Mouse (Mus musculus) T-cell, adult 2 months (primary cell): Measurements from ENCODE around the gene Gdf7.

Experiments
- DNase-seq: peaks from one replicate; pipeline ENCODE4 v3.0.0; 2022; ENCODE audit warnings: low spot score

Gdf7 gene

DNA sequence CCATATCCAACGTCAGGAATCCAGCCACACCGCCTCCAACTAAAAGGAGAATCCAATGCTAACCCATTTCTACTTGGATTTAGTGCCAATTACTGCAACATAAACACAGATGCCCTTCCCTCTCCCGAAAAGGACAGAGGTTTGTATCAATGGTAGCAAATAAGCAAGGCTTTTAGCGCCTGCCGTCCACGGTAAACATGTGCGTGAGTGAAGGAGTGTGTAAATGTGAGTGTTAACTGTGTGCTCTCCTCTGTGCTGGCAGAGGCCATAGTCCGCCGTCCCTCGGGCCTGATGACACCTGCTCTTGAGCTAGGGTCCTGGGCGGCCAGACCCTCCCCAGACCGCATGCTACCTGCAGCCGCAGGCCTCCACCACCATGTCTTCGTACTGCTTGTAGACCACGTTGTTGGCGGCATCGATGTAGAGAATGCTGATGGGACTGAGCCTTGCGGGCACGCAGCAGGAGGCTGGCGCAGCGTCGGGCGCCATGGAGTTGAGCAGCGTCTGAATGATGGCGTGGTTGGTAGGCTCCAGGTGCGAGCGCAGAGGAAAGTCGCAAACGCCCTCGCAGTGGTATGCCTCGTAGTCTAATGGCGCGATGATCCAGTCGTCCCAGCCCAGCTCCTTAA is 4.1 kb downstream of the Gdf7 start:
- DNase-seq: no peak

DNA sequence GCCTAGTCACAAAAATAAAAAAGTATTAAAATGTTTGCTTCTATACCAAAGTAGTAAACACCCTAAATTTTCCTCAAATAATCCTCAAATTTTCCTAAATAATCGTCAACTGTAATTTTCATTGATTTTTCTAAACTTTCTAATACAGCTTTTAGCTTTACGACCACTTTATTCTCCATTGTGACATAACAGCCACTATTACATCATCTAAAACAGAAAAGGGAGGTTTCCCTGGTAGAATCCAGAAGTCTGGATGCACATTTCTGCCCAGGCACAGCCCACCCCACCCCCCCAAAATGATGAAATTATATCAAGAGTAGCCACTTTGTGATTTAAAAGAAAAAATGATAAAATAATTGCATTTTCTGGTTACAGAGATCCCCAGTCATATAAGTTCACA is 5.6 kb downstream of the Gdf7 start:
- no peak for DNase-seq

DNA sequence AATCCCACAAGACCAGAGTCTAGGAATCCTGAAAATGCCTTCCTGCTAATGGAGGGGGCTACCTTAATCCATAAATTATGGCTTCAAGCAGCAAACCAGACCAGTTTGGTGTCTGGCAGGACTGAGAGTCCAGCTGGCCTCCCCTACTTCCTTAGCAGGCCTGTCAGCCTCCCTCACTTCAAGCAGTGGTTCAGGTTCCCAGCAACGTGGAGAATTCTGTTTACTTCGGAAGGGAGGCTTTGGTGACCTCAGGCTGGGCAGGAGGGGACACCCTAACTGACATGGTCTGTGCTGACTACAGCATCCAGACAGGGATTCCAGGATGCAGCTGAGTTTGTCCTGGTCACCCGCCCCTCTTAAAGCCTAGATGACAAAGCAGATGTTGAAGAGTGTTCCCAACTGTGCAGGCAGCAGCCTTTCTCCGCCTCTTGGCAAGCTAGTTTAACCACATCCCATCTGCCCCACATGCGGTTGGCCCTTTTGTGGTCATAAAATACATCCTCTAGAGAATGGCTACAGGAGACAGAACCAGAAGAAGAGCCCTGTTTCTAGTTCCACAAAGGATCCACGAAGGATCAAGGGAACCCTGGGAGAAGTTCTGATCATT is 6.3 kb downstream of the Gdf7 start:
- no peak for DNase-seq

DNA sequence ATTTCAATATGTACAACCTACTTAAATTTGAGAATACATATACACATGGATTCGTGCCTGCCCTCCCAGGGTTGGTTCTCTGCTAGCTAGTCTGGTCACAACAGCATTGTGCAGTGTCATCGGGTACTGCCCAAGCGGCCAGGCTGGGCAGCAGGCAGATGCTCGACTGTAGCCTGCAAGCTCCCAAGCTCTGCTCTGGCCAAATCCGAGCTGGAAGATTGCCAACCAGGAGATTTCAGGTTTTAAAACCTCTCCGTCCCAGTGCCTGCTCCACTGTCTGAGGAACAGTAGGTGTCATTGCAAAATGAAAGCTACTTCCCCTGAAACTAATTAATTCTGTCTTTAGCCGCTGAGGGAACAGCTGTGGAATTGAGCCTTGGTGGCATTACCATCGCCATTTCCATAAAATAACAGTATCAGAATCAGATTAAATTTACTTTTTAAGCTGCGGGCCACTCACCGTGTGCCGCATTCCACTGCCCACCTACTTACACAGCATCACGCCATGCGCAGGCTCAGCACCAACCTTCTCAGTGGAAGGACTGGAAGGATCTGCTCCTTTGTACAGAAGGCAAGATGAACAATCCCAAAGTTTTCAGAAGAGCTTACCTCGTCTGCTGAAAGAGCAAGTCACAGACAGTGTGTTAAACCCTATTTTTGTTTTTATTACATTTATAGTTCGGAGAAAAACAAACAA is 10.4 kb downstream of the Gdf7 start:
- no peak for DNase-seq

DNA sequence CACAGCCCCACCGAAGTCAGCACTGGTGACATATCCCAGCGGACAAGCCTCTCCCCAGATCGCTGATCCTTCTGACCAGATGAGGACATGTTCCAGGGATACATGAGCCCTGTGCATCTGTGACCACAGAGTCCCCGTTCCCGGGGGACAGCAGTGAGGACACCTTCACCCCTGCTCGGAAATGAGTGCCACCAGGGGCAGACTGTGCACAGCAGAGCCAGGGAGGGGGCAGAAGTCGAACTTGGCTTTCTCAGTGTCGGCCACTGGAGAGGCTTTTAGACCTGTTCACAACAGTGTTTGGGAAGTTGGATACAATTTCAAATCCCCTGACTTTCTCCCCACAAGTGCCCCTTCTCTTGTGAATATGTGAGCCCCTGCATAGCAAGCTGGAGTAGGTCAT is 12.3 kb downstream of the Gdf7 start:
- no peak for DNase-seq

DNA sequence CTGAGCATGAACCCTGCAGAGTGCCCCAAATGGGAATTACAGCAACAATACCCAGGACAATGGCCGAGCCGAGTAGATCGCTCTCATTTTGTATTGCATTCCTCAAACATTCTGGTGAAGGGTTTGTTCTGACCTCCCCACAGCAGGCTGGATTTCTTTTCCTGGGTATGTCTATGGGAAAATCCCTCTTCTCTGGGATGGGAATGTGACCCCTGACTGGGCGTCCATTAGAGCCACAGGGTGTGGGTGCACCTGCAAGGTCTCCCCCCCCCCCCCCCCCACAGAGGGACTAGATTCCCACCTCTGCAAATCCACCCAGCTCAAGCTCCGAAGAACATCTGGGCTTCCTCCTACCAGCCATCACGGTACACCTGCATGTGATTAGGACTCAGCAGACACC is 12.7 kb downstream of the Gdf7 start:
- no peak for DNase-seq

DNA sequence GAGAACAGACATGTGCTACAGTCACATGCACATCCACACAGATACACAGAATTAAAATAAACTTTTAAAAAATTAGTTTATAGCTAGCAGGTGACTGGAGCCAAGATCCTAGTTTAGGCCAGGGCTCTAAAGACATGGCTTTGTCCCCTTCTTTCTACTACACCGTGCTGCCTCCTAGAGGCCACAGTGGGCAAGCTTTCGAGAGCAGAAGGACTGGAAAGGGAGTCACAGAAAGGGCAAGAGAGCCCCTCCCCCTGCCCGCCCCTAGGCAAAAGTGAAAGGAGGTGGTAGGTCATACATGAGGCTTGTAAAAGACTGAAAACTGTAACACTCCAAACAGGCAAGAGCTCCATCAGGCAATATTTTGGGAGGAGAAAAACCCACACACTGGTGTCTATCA is 13.8 kb downstream of the Gdf7 start:
- DNase-seq: no peak

DNA sequence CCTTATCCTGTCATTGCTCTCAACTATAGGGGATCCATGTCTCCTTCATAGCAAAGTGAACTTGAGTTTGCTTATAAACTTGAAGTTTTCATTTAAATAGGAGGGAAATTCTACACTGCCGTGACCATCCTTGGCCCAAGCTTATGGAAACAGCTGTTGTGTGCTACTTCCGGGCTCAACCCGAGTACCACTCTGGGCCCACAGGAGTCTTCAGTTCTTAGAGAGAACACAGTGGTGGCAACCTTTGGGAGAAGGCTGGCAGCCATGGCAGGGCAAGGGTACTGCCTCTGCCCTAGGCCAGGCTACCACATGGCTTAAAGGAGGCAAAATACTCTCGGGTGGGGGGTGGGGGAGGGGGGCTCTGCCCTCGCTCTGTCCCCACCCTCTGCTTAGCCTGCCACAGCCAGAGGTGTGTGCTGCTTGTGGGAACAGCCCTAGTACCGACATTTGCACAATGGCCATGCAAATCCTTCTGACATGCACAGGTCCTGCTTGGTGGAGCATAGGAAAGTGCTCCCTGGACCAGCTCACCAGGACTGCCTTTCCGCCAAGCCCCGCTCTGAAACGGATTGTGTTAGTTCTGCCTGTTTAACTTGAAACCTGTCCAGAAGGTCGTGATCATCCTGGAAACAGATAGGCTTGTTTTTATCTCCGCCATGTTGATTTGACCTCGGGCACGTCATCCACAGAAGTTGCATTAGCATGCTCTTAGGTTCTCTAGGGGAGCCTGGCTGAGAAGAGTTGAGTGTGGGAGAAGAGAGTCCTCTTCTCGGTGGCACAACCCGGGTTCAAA is 20.3 kb downstream of the Gdf7 start:
- no peak for DNase-seq

DNA sequence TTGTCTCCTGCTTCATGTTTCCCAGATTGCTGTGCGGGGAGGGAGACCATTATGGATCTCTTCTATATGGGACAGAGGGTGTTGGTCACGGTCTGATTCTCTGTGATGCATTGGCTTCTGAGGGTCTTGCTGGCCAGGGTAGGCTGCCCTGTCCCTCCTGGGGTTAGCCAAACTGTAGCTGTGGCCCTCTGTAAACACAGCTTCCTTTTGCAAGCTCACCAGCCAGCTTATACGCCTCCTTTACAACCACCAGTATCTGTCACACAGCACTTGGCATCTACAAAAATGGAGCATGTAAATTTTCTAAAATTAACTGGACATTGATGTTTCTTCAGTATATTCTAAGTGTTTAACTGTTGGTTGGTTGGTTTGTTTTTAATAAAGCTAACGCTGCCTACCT is 26.3 kb downstream of the Gdf7 start:
- DNase-seq: no peak

DNA sequence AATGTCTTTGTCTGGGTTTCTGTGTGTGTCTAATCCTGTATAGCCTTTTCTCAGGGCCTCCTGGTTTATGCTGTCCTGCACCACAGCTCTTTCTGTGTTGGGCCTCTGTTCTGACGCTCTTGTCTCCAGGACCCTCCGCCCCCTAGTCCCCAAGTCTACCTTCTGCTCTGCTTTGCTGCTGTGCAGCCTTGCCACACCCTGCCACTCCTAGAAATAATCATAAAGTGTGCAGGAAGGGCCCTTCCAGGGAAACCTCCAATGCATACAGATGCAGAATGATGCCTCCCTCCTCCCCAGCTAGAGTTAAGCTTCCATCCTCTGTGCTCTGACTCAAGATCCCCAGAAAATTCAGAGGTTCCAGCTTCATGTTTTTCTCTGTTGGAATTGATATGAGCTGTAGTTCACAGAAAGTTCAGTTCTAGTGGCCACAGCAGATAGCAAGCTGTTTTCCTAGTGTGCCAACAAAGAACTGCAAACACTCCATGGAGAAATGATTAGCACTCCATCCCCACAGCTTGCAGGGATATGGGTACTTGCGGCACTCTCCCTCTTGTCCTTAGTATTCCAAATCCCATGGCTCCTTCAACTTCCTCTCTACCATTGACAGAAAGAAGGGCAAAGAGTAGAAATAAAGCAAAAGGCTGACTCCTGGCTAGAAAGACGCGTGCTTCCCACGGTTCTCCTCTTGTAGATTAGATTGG is 28.1 kb downstream of the Gdf7 start:
- DNase-seq: no peak

DNA sequence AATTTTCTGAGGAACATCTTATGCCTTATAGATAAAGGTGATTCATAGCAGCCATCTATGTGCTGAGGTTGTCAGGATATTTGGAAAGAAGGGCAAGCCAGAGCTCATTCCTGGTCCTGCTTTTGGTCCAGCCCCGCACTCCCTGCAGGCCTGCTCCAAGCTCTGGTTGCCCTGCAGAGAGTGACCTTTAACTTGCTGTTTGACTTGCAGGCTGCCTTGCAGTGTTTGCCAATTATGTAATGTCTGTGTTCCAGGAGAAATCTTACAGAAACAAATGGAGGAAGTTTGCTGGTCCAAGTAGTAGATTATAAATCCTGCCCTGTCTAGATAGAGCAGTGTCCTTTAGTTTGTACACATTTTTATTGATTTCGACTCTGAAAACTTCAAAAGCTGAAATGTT is 30.3 kb downstream of the Gdf7 start:
- DNase-seq: no peak

DNA sequence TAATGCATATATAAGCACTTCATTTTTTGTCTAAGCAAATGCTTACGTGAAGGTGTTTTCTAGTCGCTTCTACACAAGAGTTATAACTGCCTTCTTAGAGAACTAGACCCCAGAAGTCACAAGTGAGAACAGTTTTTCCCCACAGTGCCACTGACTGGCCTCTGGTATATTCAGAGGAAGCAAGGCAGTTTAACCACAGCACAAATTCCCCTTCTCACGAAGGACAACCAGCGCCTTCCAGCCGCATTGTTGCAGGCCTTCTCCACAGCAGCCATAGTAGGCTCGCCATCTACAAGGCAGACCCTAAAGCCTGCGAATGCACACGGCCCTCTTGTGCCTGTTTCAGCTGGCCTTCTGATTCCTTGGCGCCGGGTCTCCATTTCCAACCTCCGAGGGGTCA is 32.1 kb downstream of the Gdf7 start:
- no peak for DNase-seq

DNA sequence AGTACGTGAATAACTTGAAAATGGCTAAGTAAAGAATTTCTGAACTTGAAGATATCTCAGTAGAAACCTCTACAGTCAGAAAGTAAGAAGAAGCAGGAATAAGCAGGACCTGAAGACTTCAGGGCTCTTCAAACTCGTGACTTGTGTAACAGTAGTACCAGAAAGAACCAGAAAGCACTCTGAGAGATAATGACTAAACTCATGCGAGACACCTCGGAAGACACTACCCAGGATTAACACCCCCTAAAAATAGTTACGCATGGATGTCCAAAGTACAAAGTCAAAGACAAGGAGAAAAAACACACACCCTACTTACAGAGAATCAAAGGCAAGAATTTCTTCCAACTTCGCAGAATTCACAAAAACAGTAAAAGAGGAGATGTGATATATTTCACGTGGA is 35.4 kb downstream of the Gdf7 start:
- DNase-seq: no peak

DNA sequence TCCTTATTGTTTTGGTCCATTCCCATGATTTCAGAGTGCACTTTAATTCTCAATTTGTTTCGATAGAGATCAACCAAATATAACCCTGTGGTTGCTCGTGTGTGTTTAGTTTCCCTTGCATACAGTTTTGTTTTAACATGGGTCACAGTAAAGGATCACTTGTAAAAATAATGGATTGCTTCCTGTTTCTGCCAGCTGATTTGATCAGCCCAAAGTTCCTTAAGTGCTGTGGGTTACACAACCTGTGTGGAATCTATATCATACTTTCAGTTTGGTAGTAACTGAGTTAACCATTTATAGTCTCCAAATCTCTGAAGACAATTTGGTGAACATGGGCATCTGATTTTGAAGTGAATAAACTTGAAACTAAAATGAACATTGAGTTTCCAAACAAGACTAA is 41.5 kb downstream of the Gdf7 start:
- DNase-seq: no peak
